Mouse (Mus musculus): ENCODE data around the gene Exph5. TPM values are rescaled to one million over a fixed set of nuclear protein-coding genes. Genes with fewer than 3 reads are reported as not detected.

Exph5 gene
- polyA plus RNA-seq, 1 experiment from 2014 or later, result 1.1 TPM

DNA sequence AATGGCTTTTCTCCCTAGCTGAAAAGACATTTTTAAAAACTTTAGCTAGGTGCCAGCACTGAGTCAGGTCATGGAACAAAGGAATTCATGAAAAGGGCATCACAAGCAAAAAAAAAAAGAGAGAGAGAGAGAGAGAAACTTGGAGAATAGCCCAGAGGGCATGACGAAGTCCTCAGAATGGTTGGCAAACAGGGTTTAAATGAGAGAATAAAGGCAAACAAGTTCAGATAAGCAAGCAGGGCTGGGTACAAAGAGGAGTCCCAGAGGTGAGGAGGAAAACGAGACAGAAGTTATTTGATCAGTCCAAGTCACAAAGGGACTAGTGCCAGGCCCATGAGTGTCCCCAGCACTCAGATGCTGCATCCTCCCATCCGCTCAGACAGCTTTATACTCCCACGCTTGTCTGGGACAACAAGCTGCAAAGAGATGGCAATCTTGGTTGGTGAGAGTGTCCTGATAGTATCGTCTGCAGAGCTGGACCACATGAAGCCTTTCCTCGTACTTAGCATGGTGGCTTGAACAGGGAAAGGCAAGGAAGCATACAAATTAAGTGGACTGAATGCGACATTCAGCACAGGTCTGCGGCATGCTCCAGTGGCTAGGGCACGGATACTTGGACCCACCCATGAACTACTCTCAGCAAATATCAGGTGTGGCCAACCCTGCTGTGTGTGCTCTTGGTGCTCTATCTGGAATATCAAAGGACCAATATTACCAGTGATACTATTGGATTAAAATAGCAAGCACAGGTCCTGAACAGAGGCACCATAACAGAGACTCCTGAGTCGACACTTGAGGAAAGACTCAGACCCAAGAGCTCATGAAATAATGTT lies 22.2 kb downstream of the Exph5 start:
- H3K4me2 ChIP-seq (ENCODE audit: low read depth, severe bottlenecking), result 0 out of 2 replicates have a peak overlapping the region, but pooled peaks have one; percentile 4
- no peaks in the 10 kb centered on the region for H3K4me1 ChIP-seq (ENCODE audit: control insufficient read depth, insufficient read depth, low read length)
- no peaks in the 10 kb centered on the region for H3K9me3 ChIP-seq (ENCODE audit: control insufficient read depth, low read length)
- DNase-seq (ENCODE audit: low spot score), result no peak
- ATAC-seq (ENCODE audit: insufficient number of reproducible peaks, low FRiP score, low TSS enrichment, low read depth), result no peak
- H3K27me3 ChIP-seq (ENCODE audit: control insufficient read depth, insufficient read depth, low read length), result no peaks in the 10 kb centered on the region
- H3K36me3 ChIP-seq (ENCODE audit: control insufficient read depth, insufficient read depth, low read length), result no peaks in the 10 kb centered on the region
- no peak overlapping the region for H3K4me3 ChIP-seq (ENCODE audit: low read depth, low read length)
- no peak overlapping the region for H3K27ac ChIP-seq (replicated peaks; ENCODE audit: low read depth, low read length)
- WGBS, result 87% methylated on average over 10 of the region's 10 CpGs
- H3K9ac ChIP-seq (ENCODE audit: low read length), result no peak overlapping the region

DNA sequence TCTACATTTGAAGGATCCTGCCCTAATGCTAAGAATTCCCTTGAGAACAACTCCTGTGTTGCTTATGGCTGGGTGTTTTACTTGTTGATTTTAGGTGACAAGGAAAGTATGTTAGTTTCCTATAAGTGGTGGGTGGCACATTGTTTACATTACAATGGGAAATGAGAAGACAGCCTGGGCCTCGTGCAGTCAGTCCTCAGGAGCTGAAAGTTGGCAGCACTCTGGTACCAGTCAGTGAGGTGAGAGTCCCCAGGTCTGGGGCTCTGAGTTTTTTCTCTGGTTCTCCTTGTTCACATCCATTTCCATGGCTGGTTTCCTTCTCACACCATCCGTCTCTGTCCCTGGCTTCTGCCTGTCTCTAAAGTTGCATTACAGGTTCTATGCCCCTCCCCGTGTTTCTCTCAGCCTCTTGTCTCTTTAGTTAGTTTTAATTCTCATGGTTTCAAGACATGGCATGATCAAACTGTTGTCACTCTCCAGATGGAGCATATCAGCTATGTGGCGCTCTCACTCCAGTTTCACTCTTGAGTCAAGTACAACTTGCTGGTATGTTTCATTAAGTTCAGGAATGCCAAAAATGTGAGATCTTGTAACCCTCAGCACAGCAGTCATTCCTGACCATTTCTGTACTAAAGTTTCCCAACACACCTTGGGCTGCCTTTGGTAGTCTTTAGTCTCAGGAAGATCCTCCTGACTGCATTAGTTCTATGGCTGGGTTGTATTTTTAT lies 24.1 kb downstream of the Exph5 start:
- DNase-seq (ENCODE audit: low spot score), result no peak
- Histone ChIP-seq H3K27ac (replicated peaks; ENCODE audit: low read depth, low read length) (no peak overlapping the region), H3K4me1 (ENCODE audit: control insufficient read depth, insufficient read depth, low read length) (no peaks in the 10 kb centered on the region), H3K9me3 (ENCODE audit: control insufficient read depth, low read length) (no peaks in the 10 kb centered on the region), H3K36me3 (ENCODE audit: control insufficient read depth, insufficient read depth, low read length) (no peaks in the 10 kb centered on the region), H3K9ac (ENCODE audit: low read length) (no peak overlapping the region), H3K27me3 (ENCODE audit: control insufficient read depth, insufficient read depth, low read length) (no peaks in the 10 kb centered on the region), H3K4me2 (ENCODE audit: low read depth, severe bottlenecking) (no peak overlapping the region), H3K4me3 (ENCODE audit: low read depth, low read length) (no peak overlapping the region)
- no peak for ATAC-seq (ENCODE audit: insufficient number of reproducible peaks, low FRiP score, low TSS enrichment, low read depth)
- WGBS, result 67% methylated on average over 4 of the region's 4 CpGs

DNA sequence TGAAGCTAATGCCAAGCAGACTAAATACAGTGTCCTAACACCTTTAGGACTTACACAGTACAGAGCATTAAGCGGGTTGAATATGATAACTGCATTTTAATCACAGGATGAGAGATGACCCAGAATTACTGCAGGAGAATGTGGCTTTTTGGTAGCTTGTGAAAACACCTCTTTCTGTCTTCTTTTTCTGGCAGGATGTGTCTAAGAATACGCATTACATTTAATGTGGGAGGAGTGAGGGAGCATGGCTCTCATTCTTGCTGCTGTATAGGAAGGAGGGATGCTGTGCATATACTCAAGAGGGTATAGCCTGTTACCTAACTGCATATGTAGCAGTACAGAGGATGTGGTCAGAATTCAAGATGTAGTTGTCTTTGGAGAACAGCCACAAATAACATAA lies 26.7 kb downstream of the Exph5 start:
- 82% methylated on average over 2 of the region's 2 CpGs for WGBS
- no peak overlapping the region for H3K9ac ChIP-seq (ENCODE audit: low read length)
- no peaks in the 10 kb centered on the region for H3K36me3 ChIP-seq (ENCODE audit: control insufficient read depth, insufficient read depth, low read length)
- no peak overlapping the region for H3K27ac ChIP-seq (replicated peaks; ENCODE audit: low read depth, low read length)
- no peaks in the 10 kb centered on the region for H3K27me3 ChIP-seq (ENCODE audit: control insufficient read depth, insufficient read depth, low read length)
- no peaks in the 10 kb centered on the region; the same call in 1 of the 2 replicates for H3K9me3 ChIP-seq (ENCODE audit: control insufficient read depth, low read length)
- H3K4me2 ChIP-seq (ENCODE audit: low read depth, severe bottlenecking), result no peak overlapping the region
- H3K4me1 ChIP-seq (ENCODE audit: control insufficient read depth, insufficient read depth, low read length), result no peaks in the 10 kb centered on the region
- DNase-seq (ENCODE audit: low spot score) (no peak), ATAC-seq (ENCODE audit: insufficient number of reproducible peaks, low FRiP score, low TSS enrichment, low read depth) (no peak)
- H3K4me3 ChIP-seq (ENCODE audit: low read depth, low read length), result no peak overlapping the region

DNA sequence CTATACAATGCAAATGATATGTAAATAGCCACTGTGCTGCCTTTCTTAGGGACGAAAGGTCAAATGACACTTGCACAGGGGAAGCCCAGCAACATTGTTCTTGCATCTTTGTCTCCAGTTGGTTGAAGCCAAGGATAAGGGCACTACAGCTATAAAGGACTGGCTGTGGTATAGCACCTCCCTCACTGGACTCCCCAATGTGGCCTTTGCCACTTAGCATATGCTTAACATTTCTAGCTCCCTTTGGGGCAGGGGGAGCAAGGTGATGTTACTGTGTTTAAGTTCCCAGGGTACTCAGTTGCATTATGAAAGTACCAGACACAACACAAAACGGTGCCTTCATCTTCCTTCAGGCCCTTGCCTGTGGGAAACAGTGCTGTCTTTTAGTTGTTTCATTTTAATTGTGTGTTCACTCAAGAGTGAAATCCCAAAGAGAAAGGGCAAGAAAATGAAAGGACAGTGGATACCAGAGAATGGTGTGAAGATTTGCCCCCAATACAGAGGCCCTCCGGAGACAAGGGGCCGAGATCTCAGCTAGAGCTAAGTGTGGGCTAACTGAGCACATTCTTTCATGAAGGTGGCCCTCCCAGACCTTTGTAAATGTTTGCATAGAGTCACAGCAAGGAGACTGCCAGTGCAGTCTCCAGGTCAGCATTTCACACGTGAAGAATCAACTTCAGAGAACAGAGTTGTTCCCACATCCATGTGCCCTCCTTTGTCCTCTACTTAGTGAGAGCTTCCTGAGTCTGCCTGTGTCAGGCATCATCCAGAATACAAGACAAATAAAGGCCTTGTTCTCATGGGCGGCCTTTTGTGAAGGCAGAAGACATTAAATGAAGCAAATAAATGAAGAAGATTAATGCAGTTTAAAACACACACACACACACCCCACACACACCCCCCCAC lies 28.1 kb downstream of the Exph5 start:
- Histone ChIP-seq H3K9me3 (ENCODE audit: control insufficient read depth, low read length) (no peaks in the 10 kb centered on the region; the same call in 1 of the 2 replicates), H3K4me1 (ENCODE audit: control insufficient read depth, insufficient read depth, low read length) (no peaks in the 10 kb centered on the region), H3K9ac (ENCODE audit: low read length) (no peak overlapping the region), H3K27ac (replicated peaks; ENCODE audit: low read depth, low read length) (no peak overlapping the region), H3K36me3 (ENCODE audit: control insufficient read depth, insufficient read depth, low read length) (no peaks in the 10 kb centered on the region), H3K4me3 (ENCODE audit: low read depth, low read length) (no peak overlapping the region), H3K4me2 (ENCODE audit: low read depth, severe bottlenecking) (no peak overlapping the region), H3K27me3 (ENCODE audit: control insufficient read depth, insufficient read depth, low read length) (no peaks in the 10 kb centered on the region)
- ATAC-seq (ENCODE audit: insufficient number of reproducible peaks, low FRiP score, low TSS enrichment, low read depth) (no peak), DNase-seq (ENCODE audit: low spot score) (no peak)
- 70% methylated on average over 6 of the region's 6 CpGs for WGBS

DNA sequence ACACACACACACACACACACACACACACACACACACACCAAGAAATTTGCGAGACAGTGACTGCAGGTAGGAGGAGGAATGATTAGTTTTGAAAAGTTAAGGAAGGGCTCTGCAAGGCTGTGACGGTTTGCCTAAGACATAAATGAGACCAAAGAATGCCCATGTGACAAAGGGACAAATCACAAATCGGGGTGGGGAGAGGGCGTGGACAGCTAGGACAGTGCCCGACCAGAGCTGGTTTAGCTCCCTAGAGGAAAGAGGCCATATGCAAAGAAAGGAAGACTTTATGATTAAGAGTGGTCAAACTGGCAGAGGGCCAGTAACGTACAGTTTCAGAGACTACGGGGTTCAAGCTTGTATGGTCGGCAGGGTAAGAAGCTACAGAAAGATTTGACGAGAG lies 28.8 kb downstream of the Exph5 start:
- ATAC-seq (ENCODE audit: insufficient number of reproducible peaks, low FRiP score, low TSS enrichment, low read depth), result no peak
- WGBS, result 89% methylated on average over 9 of the region's 9 CpGs
- no peak overlapping the region for H3K27ac ChIP-seq (replicated peaks; ENCODE audit: low read depth, low read length)
- no peak for DNase-seq (ENCODE audit: low spot score)
- no peak overlapping the region for H3K4me3 ChIP-seq (ENCODE audit: low read depth, low read length)
- H3K9me3 ChIP-seq (ENCODE audit: control insufficient read depth, low read length), result no peaks in the 10 kb centered on the region; the same call in 1 of the 2 replicates
- H3K9ac ChIP-seq (ENCODE audit: low read length), result no peak overlapping the region
- H3K27me3 ChIP-seq (ENCODE audit: control insufficient read depth, insufficient read depth, low read length), result no peaks in the 10 kb centered on the region
- H3K4me2 ChIP-seq (ENCODE audit: low read depth, severe bottlenecking), result no peak overlapping the region
- no peaks in the 10 kb centered on the region for H3K36me3 ChIP-seq (ENCODE audit: control insufficient read depth, insufficient read depth, low read length)
- H3K4me1 ChIP-seq (ENCODE audit: control insufficient read depth, insufficient read depth, low read length), result no peaks in the 10 kb centered on the region

DNA sequence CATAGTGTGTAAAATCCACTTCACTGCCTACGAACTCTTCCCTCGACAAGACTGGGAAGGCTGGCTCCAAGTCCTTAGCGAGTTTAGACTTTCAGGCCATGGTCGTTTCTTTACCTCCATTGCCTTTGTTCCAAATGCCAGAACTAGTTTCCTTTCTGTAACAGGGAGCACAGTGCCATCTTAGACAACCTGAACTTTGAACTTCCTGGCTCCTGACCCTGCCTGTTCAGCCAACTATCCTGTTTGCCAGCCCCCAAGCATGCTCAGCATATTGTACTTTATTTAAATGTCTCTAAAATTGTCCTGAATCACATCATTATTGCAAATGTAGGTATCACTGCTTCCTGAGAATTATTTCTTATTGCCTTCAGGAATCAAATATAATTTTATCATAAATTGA lies 32.0 kb downstream of the Exph5 start:
- H3K4me3 ChIP-seq (ENCODE audit: low read depth, low read length), result no peak overlapping the region
- 71% methylated on average over 4 of the region's 4 CpGs for WGBS
- DNase-seq (ENCODE audit: low spot score), result no peak
- no peaks in the 10 kb centered on the region for H3K4me1 ChIP-seq (ENCODE audit: control insufficient read depth, insufficient read depth, low read length)
- H3K9ac ChIP-seq (ENCODE audit: low read length), result no peak overlapping the region
- no peak overlapping the region for H3K27ac ChIP-seq (replicated peaks; ENCODE audit: low read depth, low read length)
- H3K27me3 ChIP-seq (ENCODE audit: control insufficient read depth, insufficient read depth, low read length), result no peaks in the 10 kb centered on the region
- no peak overlapping the region for H3K4me2 ChIP-seq (ENCODE audit: low read depth, severe bottlenecking)
- no peaks in the 10 kb centered on the region for H3K36me3 ChIP-seq (ENCODE audit: control insufficient read depth, insufficient read depth, low read length)
- no peaks in the 10 kb centered on the region; the same call in 1 of the 2 replicates for H3K9me3 ChIP-seq (ENCODE audit: control insufficient read depth, low read length)
- no peak for ATAC-seq (ENCODE audit: insufficient number of reproducible peaks, low FRiP score, low TSS enrichment, low read depth)

DNA sequence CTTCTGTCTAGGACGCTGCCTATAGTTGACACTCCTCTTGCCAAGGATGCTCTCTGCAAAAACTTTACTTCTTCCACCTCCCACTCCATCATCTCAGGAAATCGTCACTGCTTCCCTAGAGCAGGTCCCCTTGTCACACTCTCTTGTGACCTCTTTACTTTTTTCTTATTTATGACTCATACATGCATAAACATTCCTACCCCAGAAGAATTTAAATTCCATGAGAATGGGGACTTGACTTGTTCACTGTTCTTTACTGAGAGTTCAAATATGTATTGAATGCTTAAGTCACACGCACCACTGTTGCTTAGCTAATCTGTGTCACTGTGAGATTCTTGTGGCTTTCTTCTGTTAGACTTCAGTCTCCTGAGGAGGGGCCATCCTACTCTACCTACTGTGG lies 33.7 kb downstream of the Exph5 start:
- no peak overlapping the region for H3K9ac ChIP-seq (ENCODE audit: low read length)
- H3K27ac ChIP-seq (replicated peaks; ENCODE audit: low read depth, low read length), result no peak overlapping the region
- 85% methylated on average over 3 of the region's 3 CpGs for WGBS
- no peak overlapping the region for H3K4me2 ChIP-seq (ENCODE audit: low read depth, severe bottlenecking)
- no peaks in the 10 kb centered on the region; the same call in 1 of the 2 replicates for H3K9me3 ChIP-seq (ENCODE audit: control insufficient read depth, low read length)
- no peaks in the 10 kb centered on the region for H3K4me1 ChIP-seq (ENCODE audit: control insufficient read depth, insufficient read depth, low read length)
- DNase-seq (ENCODE audit: low spot score) (no peak), ATAC-seq (ENCODE audit: insufficient number of reproducible peaks, low FRiP score, low TSS enrichment, low read depth) (no peak)
- no peaks in the 10 kb centered on the region for H3K27me3 ChIP-seq (ENCODE audit: control insufficient read depth, insufficient read depth, low read length)
- no peaks in the 10 kb centered on the region for H3K36me3 ChIP-seq (ENCODE audit: control insufficient read depth, insufficient read depth, low read length)
- H3K4me3 ChIP-seq (ENCODE audit: low read depth, low read length), result no peak overlapping the region

DNA sequence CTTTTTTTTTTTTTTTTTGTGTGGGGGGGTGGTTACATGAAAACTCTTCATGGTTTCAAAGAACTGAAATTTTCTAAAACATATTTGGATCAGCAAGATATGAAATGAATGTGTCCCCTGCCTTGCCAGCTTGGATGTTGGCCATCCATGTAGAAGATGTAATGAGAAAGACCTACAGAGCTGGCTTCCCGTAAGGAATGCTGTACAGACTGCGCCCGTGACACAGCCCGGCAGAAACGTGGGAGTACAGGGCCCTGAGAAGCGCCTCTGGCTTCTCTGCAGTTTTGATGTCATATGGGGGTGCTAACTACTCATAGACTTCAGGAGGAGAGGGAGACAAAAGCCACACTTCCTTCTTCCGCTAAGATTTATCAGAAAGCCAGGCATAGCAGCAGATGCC lies 38.1 kb downstream of the Exph5 start:
- Histone ChIP-seq H3K4me3 (ENCODE audit: low read depth, low read length) (no peak overlapping the region), H3K36me3 (ENCODE audit: control insufficient read depth, insufficient read depth, low read length) (no peaks in the 10 kb centered on the region), H3K9ac (ENCODE audit: low read length) (no peak overlapping the region), H3K4me1 (ENCODE audit: control insufficient read depth, insufficient read depth, low read length) (peaks cover 4% of the 10 kb centered on the region), H3K27me3 (ENCODE audit: control insufficient read depth, insufficient read depth, low read length) (no peaks in the 10 kb centered on the region), H3K27ac (replicated peaks; ENCODE audit: low read depth, low read length) (no peak overlapping the region), H3K9me3 (ENCODE audit: control insufficient read depth, low read length) (no peaks in the 10 kb centered on the region), H3K4me2 (ENCODE audit: low read depth, severe bottlenecking) (no peak overlapping the region)
- 71% methylated on average over 7 of the region's 7 CpGs for WGBS
- DNase-seq (ENCODE audit: low spot score) (no peak), ATAC-seq (ENCODE audit: insufficient number of reproducible peaks, low FRiP score, low TSS enrichment, low read depth) (no peak)
